Mouse (Mus musculus) kidney, adult 2 months (tissue): ENCODE results near the gene Kif9. TPM values are rescaled to one million over a fixed set of nuclear protein-coding genes. Genes with fewer than 3 reads are reported as not detected.
A peak's percentile ranks its signal among the peaks of the same experiment; 100 is the strongest.

Source experiments
- DNase-seq: peaks from one replicate; pipeline ENCODE4 v3.0.0; 2021
- H3K27ac ChIP-seq: fragments of 200-500 bp; 2 replicates; pipeline ENCODE4 v1.5.1; 2012; ENCODE audit warnings: low read depth, low read length, control low read depth, inconsistent platforms; ENCODE audit not compliant: insufficient read depth
- H3K27me3 ChIP-seq: fragments of 200-500 bp; replicated peaks from 2 replicates; pipeline ENCODE4 v1.6.1; 2012; ENCODE audit warnings: mild to moderate bottlenecking, moderate library complexity, low read length, inconsistent platforms; ENCODE audit not compliant: control insufficient read depth, insufficient read depth
- H3K36me3 ChIP-seq: fragments of 200-500 bp; 2 replicates; pipeline ENCODE4 v1.6.1; 2012; ENCODE audit warnings: mild to moderate bottlenecking, moderate library complexity, low read length, inconsistent platforms; ENCODE audit not compliant: control insufficient read depth, insufficient read depth
- H3K4me1 ChIP-seq: fragments of 200-500 bp; 2 replicates; pipeline ENCODE4 v1.6.1; 2011; ENCODE audit warnings: low read length; ENCODE audit not compliant: control insufficient read depth, insufficient read depth
- H3K4me3 ChIP-seq: fragments of 200-500 bp; 2 replicates; pipeline ENCODE4 v1.5.1; 2011; ENCODE audit warnings: mild to moderate bottlenecking, low read depth, low read length, control low read depth; ENCODE audit not compliant: insufficient read depth
- CTCF ChIP-seq: fragments of 200-500 bp; conservative IDR thresholded peaks from 2 replicates; pipeline ENCODE4 v1.5.1; 2011; ENCODE audit warnings: low read depth, mild to moderate bottlenecking, control low read depth, low read length, moderate library complexity, mixed read lengths; ENCODE audit not compliant: insufficient read depth, insufficient read length
- POLR2A ChIP-seq: fragments of 200-500 bp; IDR thresholded peaks from one replicate; pipeline ENCODE4 v1.6.1; 2011; ENCODE audit warnings: low read depth, low read length, control low read depth
- WGBS: fragments of 180-500 bp; shearing (Covaris S2); methylation state at CpG from one replicate; pipeline ENCODE4 v1.1.7; 2018; 5-methylcytosine and 5-hydroxymethylcytosine counted together
- polyA plus RNA-seq: library from polyadenylated mRNA; depleted of rRNA; stranded (reverse); fragments of >200 nt; gene quantifications from 2 replicates; pipeline ENCODE4 v1.2.3, GENCODE M21; 2012; rRNA removed

The Kif9 gene
- polyA plus RNA-seq, 1 experiment, result 1.8 TPM

DNA sequence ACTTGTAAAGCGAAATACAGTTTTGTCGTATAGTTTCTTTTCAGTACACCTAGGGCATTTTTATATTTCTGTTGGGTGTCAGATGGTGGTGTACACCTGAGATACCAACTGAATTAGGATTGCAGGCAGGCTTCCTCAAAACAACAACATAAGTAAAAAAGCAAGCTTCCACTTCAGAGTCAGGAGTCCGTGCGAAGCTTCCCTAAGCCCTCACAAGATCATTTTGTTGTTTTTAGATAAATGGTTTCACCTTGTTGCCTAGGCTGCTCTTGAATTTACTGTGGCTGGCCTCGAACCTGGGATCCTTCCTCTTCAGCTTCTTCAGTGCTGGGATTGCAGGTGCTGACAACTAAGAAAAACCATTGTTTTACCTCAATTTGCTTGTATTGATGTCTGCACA lies 56.9 kb downstream of the Kif9 start:
- H3K36me3 ChIP-seq, result no peaks in the 10 kb centered on the region
- H3K4me1 ChIP-seq, result peaks cover 28% of the 10 kb centered on the region
- TF ChIP-seq POLR2A (no peak), CTCF (no peak)
- 12% methylated on average over 5 of the region's 5 CpGs for WGBS
- DNase-seq, result peak; percentile 6
- no peaks in the 10 kb centered on the region for H3K27me3 ChIP-seq
- H3K27ac ChIP-seq, result no peak overlapping the region
- peak overlapping the region; percentile 97 for H3K4me3 ChIP-seq

DNA sequence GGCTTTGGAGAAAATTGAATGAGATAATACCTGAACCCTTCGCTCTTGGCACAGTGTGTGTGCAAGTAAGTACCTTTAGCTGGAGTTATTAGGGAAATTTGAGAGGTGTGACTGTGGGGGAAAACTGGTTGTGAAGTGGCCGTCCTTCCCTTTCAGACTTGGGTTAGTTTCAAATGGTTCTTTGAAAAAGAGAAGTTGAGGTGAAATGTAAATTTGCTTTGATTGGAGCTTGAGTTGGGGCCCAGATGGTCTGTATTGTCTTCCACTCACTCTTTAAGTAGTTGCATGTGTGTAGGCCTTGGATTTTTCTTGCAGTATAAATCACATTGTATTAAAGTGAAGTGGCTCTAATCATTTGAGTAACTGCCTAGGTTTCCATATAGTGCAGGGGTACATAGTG lies 58.4 kb downstream of the Kif9 start:
- WGBS, result 66% methylated on average over 2 of the region's 2 CpGs
- TF ChIP-seq CTCF, result no peak
- no peak for TF ChIP-seq POLR2A
- no peaks in the 10 kb centered on the region for H3K27me3 ChIP-seq
- H3K4me3 ChIP-seq, result no peak overlapping the region
- H3K27ac ChIP-seq, result no peak overlapping the region
- DNase-seq, result no peak
- H3K4me1 ChIP-seq, result peaks cover 29% of the 10 kb centered on the region
- H3K36me3 ChIP-seq, result no peaks in the 10 kb centered on the region

DNA sequence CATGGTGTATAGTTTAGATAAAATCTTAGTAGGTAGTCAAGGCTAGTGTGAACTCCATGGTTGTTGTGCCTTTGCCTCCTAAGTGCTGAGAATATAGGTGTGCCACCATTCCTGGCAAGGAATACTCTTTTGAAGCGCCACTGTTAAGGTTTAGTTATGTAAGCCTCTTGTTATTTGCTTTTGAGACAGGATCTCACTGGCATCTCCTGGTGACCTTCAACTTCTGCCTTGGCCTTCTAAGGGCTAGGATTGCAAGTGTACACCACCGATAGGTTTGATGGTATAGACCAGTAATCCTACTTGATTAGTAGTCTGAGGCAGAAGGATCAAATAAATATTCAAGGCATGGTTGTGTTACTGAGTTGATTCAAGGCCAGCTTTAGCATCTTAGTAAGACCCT lies 59.9 kb downstream of the Kif9 start:
- DNase-seq, result peak; percentile 13
- no peak for TF ChIP-seq POLR2A
- no peak for TF ChIP-seq CTCF
- Histone ChIP-seq H3K27me3 (no peaks in the 10 kb centered on the region), H3K4me1 (peaks cover 29% of the 10 kb centered on the region), H3K27ac (no peak overlapping the region), H3K36me3 (no peaks in the 10 kb centered on the region), H3K4me3 (no peak overlapping the region)
- WGBS, result 50% methylated on average over 2 of the region's 2 CpGs

DNA sequence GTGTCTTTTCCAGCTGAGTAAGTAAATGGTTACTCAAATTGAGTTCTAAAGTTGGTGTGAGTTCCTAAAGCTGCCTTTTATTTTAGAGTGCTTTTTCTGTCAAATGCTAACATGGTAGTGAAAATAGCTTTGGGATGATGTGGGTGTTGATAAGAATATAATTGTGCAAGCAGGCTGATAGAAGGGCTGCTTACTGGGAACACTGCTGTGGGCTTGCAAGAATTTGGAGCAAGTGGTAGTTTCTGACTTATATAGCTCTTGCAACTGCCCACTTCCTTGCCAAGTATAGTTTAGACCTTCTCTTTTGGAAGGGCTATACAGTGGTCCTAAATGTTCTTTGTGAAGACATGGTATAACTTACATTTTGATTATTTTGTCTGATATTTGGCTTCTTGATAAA lies 61.8 kb downstream of the Kif9 start:
- Histone ChIP-seq H3K27me3 (no peaks in the 10 kb centered on the region), H3K4me3 (no peak overlapping the region)
- no peak for TF ChIP-seq CTCF
- no peak for TF ChIP-seq POLR2A

DNA sequence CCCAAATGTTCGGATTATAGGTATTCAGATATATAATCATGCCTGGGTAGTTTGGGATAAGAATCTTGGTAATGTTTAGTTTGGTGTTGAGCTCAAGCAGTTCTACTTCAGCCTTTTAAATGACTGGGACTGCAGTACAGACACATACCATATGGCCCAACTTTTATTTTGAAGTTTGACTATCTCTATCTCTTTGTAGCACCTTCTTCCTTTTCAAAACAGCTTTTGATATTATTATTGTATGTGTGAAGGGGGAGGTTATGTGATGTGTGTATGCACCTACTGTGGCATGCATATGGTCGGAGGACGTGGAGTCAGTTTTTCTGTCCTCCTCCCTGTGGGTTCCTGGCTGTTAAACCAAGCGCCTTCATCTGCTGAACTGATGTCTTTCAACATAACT lies 65.2 kb downstream of the Kif9 start:
- H3K36me3 ChIP-seq, result no peaks in the 10 kb centered on the region
- no peaks in the 10 kb centered on the region for H3K27me3 ChIP-seq
- H3K4me3 ChIP-seq, result no peak overlapping the region
- whole genome bisulfite sequencing, result 74% methylated on average over 4 of the region's 4 CpGs
- no peak for DNase-seq
- no peak overlapping the region for H3K27ac ChIP-seq
- TF ChIP-seq POLR2A, result no peak
- TF ChIP-seq CTCF, result no peak
- H3K4me1 ChIP-seq, result peaks cover 9% of the 10 kb centered on the region

More for the DNA sequence above, 61.8 kb downstream of the Kif9 start:
- Histone ChIP-seq H3K27ac (no peak overlapping the region), H3K4me1 (peaks cover 29% of the 10 kb centered on the region), H3K36me3 (no peaks in the 10 kb centered on the region)
- DNase-seq, result no peak

DNA sequence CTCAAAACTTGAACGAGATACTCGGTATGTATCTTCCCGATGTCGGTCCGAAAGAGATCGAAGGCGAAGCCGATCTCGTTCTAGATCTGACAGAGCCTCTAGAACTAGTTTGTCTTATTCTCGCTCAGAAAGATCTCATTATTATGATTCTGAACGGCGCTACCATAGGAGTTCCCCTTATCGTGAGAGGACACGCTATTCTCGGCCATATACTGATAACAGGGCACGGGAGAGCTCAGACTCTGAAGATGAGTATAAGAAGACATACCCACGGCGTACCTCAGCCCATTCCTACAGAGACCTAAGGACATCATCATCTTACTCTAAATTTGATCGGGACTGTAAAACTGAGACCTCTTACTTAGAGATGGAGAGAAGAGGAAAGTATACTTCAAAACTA lies 71.5 kb downstream of the Kif9 start:
- TF ChIP-seq CTCF, result no peak
- Histone ChIP-seq H3K4me3 (no peak overlapping the region), H3K27ac (no peak overlapping the region), H3K4me1 (no peaks in the 10 kb centered on the region), H3K27me3 (no peaks in the 10 kb centered on the region), H3K36me3 (peaks cover 22% of the 10 kb centered on the region)
- 98% methylated on average over 19 of the region's 19 CpGs for WGBS
- no peak for DNase-seq

DNA sequence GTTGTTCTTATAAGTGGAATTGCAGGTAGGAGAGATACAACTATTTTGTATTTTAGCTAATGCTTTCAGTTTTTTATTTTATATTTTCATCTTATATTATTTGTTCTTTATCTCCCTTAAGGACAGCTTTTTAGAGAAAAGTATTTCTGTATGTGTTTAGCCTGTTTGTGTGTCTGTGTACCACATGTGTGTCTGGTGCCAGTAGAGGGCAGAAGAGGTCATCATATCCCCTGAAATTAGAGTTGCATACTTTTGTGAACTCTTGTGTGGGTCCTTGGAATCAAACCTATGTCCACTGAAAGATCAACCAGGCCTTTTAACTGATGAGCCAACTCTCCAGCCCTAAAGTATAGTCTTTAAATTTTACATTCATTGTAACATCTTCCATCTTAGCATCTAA lies 91.6 kb downstream of the Kif9 start:
- Histone ChIP-seq H3K27me3 (no peaks in the 10 kb centered on the region), H3K36me3 (peaks cover 3% of the 10 kb centered on the region), H3K4me3 (no peak overlapping the region), H3K27ac (no peak overlapping the region), H3K4me1 (no peaks in the 10 kb centered on the region)
- TF ChIP-seq POLR2A, result no peak
- TF ChIP-seq CTCF, result no peak
- DNase-seq, result no peak

Other genes with a start within 250 kb of the Kif9 start
- 1.5 and 1.6 TPM in 2 replicates for gene Cspg5, start 233.2 kb upstream of the Kif9 start, polyA plus RNA-seq
- 8.6 and 10.7 TPM in 2 replicates for gene Elp6, start 171.8 kb upstream of the Kif9 start, polyA plus RNA-seq
- 44.8 and 45.5 TPM in 2 replicates for gene Scap, start 143.7 kb upstream of the Kif9 start, polyA plus RNA-seq
- 26.6 and 29.2 TPM in 2 replicates for gene Ptpn23, start 68.7 kb upstream of the Kif9 start, polyA plus RNA-seq
- gene Ngp, start 57.2 kb upstream of the Kif9 start, polyA plus RNA-seq, result 0.17 TPM in 1 of 2 replicates, not detected in the other
- 17.4 and 17.8 TPM in 2 replicates for gene Klhl18, start 264 bp upstream of the Kif9 start, polyA plus RNA-seq
- 35.1 and 37.6 TPM in 2 replicates for gene Setd2, start 55.6 kb downstream of the Kif9 start, polyA plus RNA-seq
- gene Nradd, start 147.5 kb downstream of the Kif9 start, polyA plus RNA-seq, result 4.3 and 6.2 TPM in 2 replicates
- gene Nbeal2, start 177.2 kb downstream of the Kif9 start, polyA plus RNA-seq, result 41.6 and 49.2 TPM in 2 replicates
- 95.9 and 125 TPM in 2 replicates for gene Ccdc12, start 179.5 kb downstream of the Kif9 start, polyA plus RNA-seq